23 mouse cellular contexts compared by ENCODE assay signal in genomic region chr4:74305315-74306105, GRCm38 (mm10).
"Had no signal": no experiment of that assay in that cellular context is flagged by ENCODE, and none has a peak within 500 bp of the region (broad histone marks: within the 10 kb centered on the region; RNA-seq: fewer than 3 reads in every experiment).

No protein-coding gene starts in this region.

- H3K9ac ChIP-seq: limb, embryonic 13.5 days; liver, embryonic 12.5 days; liver, embryonic 15.5 days; lung, embryonic 15.5 days; midbrain, embryonic 13.5 days; neural tube, embryonic 13.5 days; stomach, embryonic 15.5 days had no signal

- ATAC-seq: intestine, embryonic 16.5 days; liver, embryonic 12.5 days; midbrain, embryonic 13.5 days; midbrain, embryonic 16.5 days had no signal

- H3K4me2 ChIP-seq: limb, embryonic 13.5 days; liver, embryonic 12.5 days; liver, embryonic 15.5 days; lung, embryonic 15.5 days; midbrain, embryonic 13.5 days; neural tube, embryonic 13.5 days; stomach, embryonic 15.5 days had no signal

- H3K9me3 ChIP-seq: limb, embryonic 10.5 days; limb, embryonic 13.5 days; liver, embryonic 12.5 days; liver, embryonic 15.5 days; lung, embryonic 15.5 days; megakaryocyte, embryonic 14.5 days; midbrain, embryonic 10.5 days; midbrain, embryonic 13.5 days; neural tube, embryonic 13.5 days; stomach, embryonic 15.5 days had no signal

- H3K4me3 ChIP-seq: layer of hippocampus, adult 2 months; limb, embryonic 10.5 days; limb, embryonic 13.5 days; liver, embryonic 12.5 days; liver, embryonic 15.5 days; lung, embryonic 15.5 days; megakaryocyte, embryonic 14.5 days; midbrain, embryonic 10.5 days; midbrain, embryonic 13.5 days; myocyte; neural tube, embryonic 13.5 days; stomach, embryonic 15.5 days had no signal

- DNase-seq: kidney, adult 18-20 months; kidney, adult 9 months; kidney, postnatal 14 days; layer of hippocampus, adult 9-11 months; liver; lung, adult 18-20 months; right cerebral cortex, postnatal 25 days; spleen, adult 18-20 months; thymus, postnatal 25 days had no signal

- H3K4me1 ChIP-seq: limb, embryonic 10.5 days; limb, embryonic 13.5 days; lung, embryonic 15.5 days; midbrain, embryonic 10.5 days; midbrain, embryonic 13.5 days; neural tube, embryonic 13.5 days; stomach, embryonic 15.5 days had no signal

- H3K27ac ChIP-seq: layer of hippocampus, adult 2 months; limb, embryonic 10.5 days; limb, embryonic 13.5 days; liver, embryonic 12.5 days; liver, embryonic 15.5 days; lung, embryonic 15.5 days; midbrain, embryonic 10.5 days; midbrain, embryonic 13.5 days; neural tube, embryonic 13.5 days; stomach, embryonic 15.5 days had no signal

- H3K36me3 ChIP-seq: limb, embryonic 10.5 days; liver, embryonic 15.5 days; lung, embryonic 15.5 days; midbrain, embryonic 10.5 days; midbrain, embryonic 13.5 days; neural tube, embryonic 13.5 days; stomach, embryonic 15.5 days had no signal

- H3K27me3 ChIP-seq: limb, embryonic 13.5 days; liver, embryonic 12.5 days; liver, embryonic 15.5 days; lung, embryonic 15.5 days; megakaryocyte, embryonic 14.5 days; midbrain, embryonic 13.5 days; neural tube, embryonic 13.5 days; stomach, embryonic 15.5 days had no signal
